Mouse (Mus musculus) heart, adult 2 months (tissue): Measurements from ENCODE around the gene Fstl1.

ENCODE experiments used
- CTCF ChIP-seq: fragments of 200-600 bp; IDR thresholded peaks from 2 replicates; pipeline ENCODE4 v1.8.1; 2022; ENCODE audit warnings: antibody characterized with exemption, mild to moderate bottlenecking, moderate library complexity
- EP300 ChIP-seq: fragments of 200-500 bp; IDR thresholded peaks from 2 replicates; pipeline ENCODE4 v1.6.1; 2011; ENCODE audit warnings: low read depth, low read length, control low read depth; ENCODE audit not compliant: insufficient read depth
- POLR2A ChIP-seq: fragments of 200-500 bp; IDR thresholded peaks from 2 replicates; pipeline ENCODE4 v1.6.1; 2011; ENCODE audit warnings: mild to moderate bottlenecking, low read depth, low read length, control low read depth; ENCODE audit not compliant: insufficient read depth

DNA sequence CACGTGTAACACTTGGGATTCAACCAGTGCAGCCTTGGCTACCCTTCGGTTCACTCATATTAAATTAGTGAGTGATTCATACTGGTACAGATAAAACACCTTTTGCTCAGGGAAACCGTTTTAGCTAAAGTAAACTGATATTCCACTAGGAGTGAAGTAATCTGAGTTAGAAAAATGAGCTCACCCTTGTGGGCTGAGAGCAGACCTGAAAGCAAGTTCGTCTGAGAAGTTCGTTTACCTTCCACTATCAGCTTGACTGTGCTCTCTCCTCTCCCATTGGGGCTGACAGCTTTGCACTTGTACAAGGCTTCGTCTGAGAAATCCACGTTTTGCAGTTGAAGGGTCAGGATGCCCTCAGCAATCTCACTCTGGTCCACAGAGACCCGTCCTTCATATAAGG is 78.9 kb downstream of the Fstl1 start:
- TF ChIP-seq CTCF (no peak), EP300 (no peak), POLR2A (no peak)
